Mouse (Mus musculus): Measurements from ENCODE around the gene Pcbp4.

- TF ChIP-seq CTCF (conservative IDR thresholded peaks at IDR 0.05; ENCODE audit: insufficient read depth, insufficient read length, low read depth, low read length) (no peak), POLR2A (IDR thresholded peaks at IDR 0.05; ENCODE audit: low read depth, low read length) (no peak)
These were observed 41.4 kb upstream of the Pcbp4 start for GRCm38 (mm10) chr9:106411729-106412128.
